Mouse (Mus musculus) neural tube, embryonic 12.5 days (tissue): ENCODE data around the gene Aqp6. TPM values are rescaled to one million over a fixed set of nuclear protein-coding genes. Genes with fewer than 3 reads are reported as not detected.

Source experiments
- ATAC-seq: fragments of 200-750 bp; cut with Nextera tagmentation; 2 replicates; pipeline ENCODE4 v1.8.0; 2017; ENCODE audit warnings: low read depth, mild to moderate bottlenecking, moderate TSS enrichment, moderate library complexity; ENCODE audit not compliant: low FRiP score
- H3K27ac ChIP-seq: fragments of 300-500 bp; sonication (generic); 2 replicates; pipeline ENCODE4 v1.5.1; 2016
- H3K27me3 ChIP-seq: fragments of 300-500 bp; sonication (generic); replicated peaks from 2 replicates; pipeline ENCODE4 v1.6.1; 2016; ENCODE audit warnings: mild to moderate bottlenecking
- H3K36me3 ChIP-seq: fragments of 300-500 bp; sonication (generic); 2 replicates; pipeline ENCODE4 v1.6.1; 2016; ENCODE audit warnings: mild to moderate bottlenecking
- H3K4me1 ChIP-seq: fragments of 300-500 bp; sonication (generic); 2 replicates; pipeline ENCODE4 v1.6.1; 2016
- H3K4me2 ChIP-seq: fragments of 300-500 bp; sonication (generic); replicated peaks from 2 replicates; pipeline ENCODE4 v1.6.1; 2016; ENCODE audit warnings: mild to moderate bottlenecking
- H3K4me3 ChIP-seq: fragments of 300-500 bp; sonication (generic); 2 replicates; pipeline ENCODE4 v1.5.1; 2016
- H3K9ac ChIP-seq: fragments of 300-500 bp; sonication (generic); 2 replicates; pipeline ENCODE4 v1.6.1; 2016; ENCODE audit warnings: mild to moderate bottlenecking
- H3K9me3 ChIP-seq: fragments of 300-500 bp; sonication (generic); 2 replicates; pipeline ENCODE4 v1.6.1; 2016; ENCODE audit warnings: mild to moderate bottlenecking
- WGBS: fragments of 180-500 bp; shearing (Covaris S2); methylation state at CpG from one replicate; pipeline ENCODE4 v1.1.7; 2016; 5-methylcytosine and 5-hydroxymethylcytosine counted together
- polyA plus RNA-seq: library from polyadenylated mRNA; unstranded; fragments of >200 nt; fragmentation: Nextera tagmentation; extraction: Ambion mirVana; gene quantifications from 2 replicates; pipeline ENCODE4 v1.2.1, GENCODE M21; 2016

Aqp6 gene
- polyA plus RNA-seq, 1 experiment from 2014 or later, result 1.1 TPM

DNA sequence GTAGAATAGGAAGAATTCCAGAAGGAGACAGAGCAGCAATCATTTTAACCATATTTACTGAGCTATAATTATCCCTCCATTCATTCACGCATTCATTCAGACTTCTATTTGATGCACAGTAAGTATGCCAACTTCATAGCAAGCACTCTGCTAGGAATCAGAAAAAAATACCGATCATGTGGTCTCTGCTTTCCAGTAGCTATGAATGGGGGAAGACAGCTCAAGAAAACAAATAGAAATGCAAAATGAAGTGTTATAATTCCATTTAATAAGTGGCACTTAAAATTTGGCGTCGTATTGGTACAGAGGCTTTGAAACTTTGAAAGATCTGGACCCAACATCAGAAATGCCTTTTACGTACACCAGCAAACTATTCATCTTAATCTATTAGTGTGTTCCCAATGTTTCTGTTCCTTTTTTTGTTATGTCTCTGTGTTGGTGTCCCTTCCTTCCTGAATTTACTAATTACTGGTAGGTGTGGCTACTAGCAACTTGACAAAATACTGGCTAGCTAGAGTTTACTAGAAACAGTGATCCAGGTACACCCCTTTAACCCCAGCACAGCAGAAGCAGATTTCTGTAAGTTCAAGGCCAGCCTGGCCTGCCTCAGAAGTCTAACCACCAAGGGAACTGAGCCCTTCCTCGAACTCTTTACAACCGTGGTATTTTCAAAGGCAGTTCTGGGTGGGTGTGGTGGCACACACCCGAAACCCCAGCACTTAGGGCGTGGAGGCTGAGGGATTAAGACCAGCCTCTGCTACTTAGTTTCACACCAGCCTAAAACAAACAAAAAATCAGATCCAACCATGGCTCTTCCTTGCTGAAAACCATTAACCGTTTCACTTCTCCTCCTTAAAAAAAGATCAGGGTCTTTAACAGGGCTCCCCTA lies 51.0 kb downstream of the Aqp6 start:
- no peak overlapping the region for H3K4me3 ChIP-seq
- H3K4me2 ChIP-seq, result peak overlapping the region; percentile 86
- ATAC-seq, result no peak
- H3K27me3 ChIP-seq, result peaks cover 16% of the 10 kb centered on the region
- H3K9me3 ChIP-seq, result no peaks in the 10 kb centered on the region
- H3K36me3 ChIP-seq, result no peaks in the 10 kb centered on the region
- H3K4me1 ChIP-seq, result peaks cover 59% of the 10 kb centered on the region
- WGBS, result 78% methylated on average over 10 of the region's 10 CpGs
- H3K27ac ChIP-seq, result no peak overlapping the region
- no peak overlapping the region; the same call in 1 of the 2 replicates for H3K9ac ChIP-seq

- Histone ChIP-seq H3K4me1 (peaks cover 49% of the 10 kb centered on the region), H3K27ac (no peak overlapping the region), H3K27me3 (peaks cover 16% of the 10 kb centered on the region), H3K4me2 (peak overlapping the region; percentile 54), H3K4me3 (peak overlapping the region; percentile 18; the same call in 1 of the 2 replicates), H3K36me3 (no peaks in the 10 kb centered on the region), H3K9me3 (no peaks in the 10 kb centered on the region), H3K9ac (no peak overlapping the region)
- no peak for ATAC-seq
- 5% methylated on average over 8 of the region's 8 CpGs for WGBS
These were observed 52.1 kb downstream of the Aqp6 start for GRCm38 (mm10) chr15:99653291-99653690.

GRCm38 (mm10) chr15:99653876-99654275 lies 52.7 kb downstream of the Aqp6 start:
- Histone ChIP-seq H3K4me1 (peaks cover 45% of the 10 kb centered on the region), H3K4me2 (peak overlapping the region; percentile 54), H3K9ac (peak overlapping the region; percentile 44; the same call in 1 of the 2 replicates), H3K36me3 (no peaks in the 10 kb centered on the region), H3K27ac (no peak overlapping the region), H3K27me3 (peaks cover 16% of the 10 kb centered on the region), H3K4me3 (peak overlapping the region; percentile 18; the same call in 1 of the 2 replicates), H3K9me3 (no peaks in the 10 kb centered on the region)
- 3% methylated on average over 21 of the region's 21 CpGs for WGBS
- ATAC-seq, result no peak

Other genes with a start within 250 kb of the Aqp6 start
- gene Fmnl3, start 230.9 kb upstream of the Aqp6 start, polyA plus RNA-seq, result 15.1 and 16.1 TPM in 2 replicates
- gene Tmbim6, start 208.5 kb upstream of the Aqp6 start, polyA plus RNA-seq, result 245 and 247 TPM in 2 replicates
- 15.4 and 17.2 TPM in 2 replicates for gene Nckap5l, start 143.7 kb upstream of the Aqp6 start, polyA plus RNA-seq
- gene Bcdin3d, start 126.7 kb upstream of the Aqp6 start, polyA plus RNA-seq, result 17.0 and 17.4 TPM in 2 replicates
- 6.3 and 6.7 TPM in 2 replicates for gene Faim2, start 73.2 kb upstream of the Aqp6 start, polyA plus RNA-seq
- gene Aqp2, start 22.3 kb upstream of the Aqp6 start, polyA plus RNA-seq, result not detected in 2 replicates
- gene Aqp5, start 10.6 kb upstream of the Aqp6 start, polyA plus RNA-seq, result 2.3 and 2.9 TPM in 2 replicates
- gene Racgap1, start 50.3 kb downstream of the Aqp6 start, polyA plus RNA-seq, result 207 and 218 TPM in 2 replicates
- 54.3 and 62.6 TPM in 2 replicates for gene Asic1, start 69.0 kb downstream of the Aqp6 start, polyA plus RNA-seq
- 142 and 146 TPM in 2 replicates for gene Smarcd1, start 100.7 kb downstream of the Aqp6 start, polyA plus RNA-seq
- not detected in 2 replicates for gene Gm17349, start 104.1 kb downstream of the Aqp6 start, polyA plus RNA-seq
- gene Gpd1, start 116.1 kb downstream of the Aqp6 start, polyA plus RNA-seq, result 0.97 and 1.4 TPM in 2 replicates
- gene Cox14, start 124.2 kb downstream of the Aqp6 start, polyA plus RNA-seq, result 169 and 170 TPM in 2 replicates
- 65.6 and 67.3 TPM in 2 replicates for gene Cers5, start 171.5 kb downstream of the Aqp6 start, polyA plus RNA-seq